Mouse (Mus musculus) right cerebral cortex, postnatal 10 days (tissue): ENCODE measurements at regions not wholly inside any gene's neighbourhood (a gene's known extent, or its start where the extent isn't known, plus 50 kb on each side); places are given as distances from the start of the nearest gene placed in this dataset.

Source experiments
- DNase-seq, 2 experiments: peaks; one replicate each; pipeline ENCODE4 v3.0.0; 2021; ENCODE audit warnings: low spot score in 2 of 2

DNA sequence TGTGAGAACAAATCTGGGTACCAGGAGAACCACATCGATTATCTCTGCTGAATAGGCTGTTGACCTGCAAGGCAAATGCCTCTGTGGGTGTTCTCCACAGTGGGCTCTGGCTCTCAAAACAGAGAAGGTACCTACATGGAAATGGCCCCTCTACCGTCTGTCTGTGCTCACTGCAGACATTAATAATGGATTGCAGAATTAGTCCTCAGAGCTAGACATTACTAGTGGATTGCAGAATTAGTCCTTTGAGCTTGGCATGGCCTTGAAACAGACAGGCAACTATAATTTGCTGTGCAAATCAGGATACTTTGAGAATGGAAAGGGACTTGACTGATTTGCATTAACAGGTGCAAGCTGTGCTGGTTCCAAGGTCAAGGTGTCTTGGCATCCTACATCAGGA, 77.3 kb upstream of the Gm26897 start:
- DNase-seq: no peak

DNA sequence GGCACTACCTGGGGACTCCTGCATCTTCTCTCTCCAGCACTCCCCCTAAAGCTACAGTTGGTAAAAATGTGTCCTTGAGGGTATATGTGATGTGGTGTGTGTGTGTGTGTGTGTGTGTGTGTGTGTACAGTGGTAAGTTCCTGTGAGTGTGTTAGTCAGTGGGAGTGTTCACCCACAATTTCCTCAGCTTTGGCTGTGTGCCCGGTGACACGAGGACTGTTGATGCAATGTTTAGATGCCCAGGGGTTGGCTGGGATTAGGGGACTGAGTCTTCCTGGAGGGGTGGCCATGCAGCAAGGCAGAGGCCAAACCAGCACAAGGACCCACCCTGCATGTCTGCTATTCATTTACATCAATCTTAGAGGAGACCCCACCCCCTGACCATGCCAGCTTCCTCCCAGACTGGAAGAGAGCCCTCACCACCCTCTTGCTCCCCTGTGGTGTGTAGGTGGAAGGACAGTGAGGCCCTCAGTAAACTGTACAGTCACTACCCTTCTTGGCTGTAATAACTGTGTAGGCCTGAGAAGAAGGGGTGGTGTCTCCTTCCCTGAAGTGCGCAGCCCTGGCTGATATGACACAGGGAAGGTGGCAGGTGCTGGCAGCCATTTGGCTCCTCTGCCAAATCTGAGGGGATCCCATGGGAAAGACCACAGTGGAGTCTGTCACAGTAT, 75.8 kb upstream of the Gm26897 start:
- DNase-seq: no peak

DNA sequence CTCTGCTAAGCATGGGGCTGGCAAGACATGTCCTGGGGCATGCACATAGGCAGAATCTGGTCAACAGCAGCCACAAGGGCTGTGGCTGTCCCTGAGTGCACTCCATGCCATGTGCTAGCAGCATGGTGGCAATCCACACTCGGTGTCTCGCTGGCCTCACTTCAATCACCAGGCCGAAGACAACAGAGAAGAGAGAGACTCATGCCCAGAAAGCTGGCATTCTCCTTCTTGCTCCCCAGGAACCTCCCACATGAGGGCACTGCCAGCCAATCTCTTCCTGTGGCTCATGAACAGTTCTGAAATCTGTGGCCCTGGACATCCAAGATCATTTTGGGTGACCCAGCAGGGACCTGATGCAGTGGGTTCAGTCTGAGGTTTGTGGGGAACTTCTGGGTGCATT, 74.5 kb upstream of the Gm26897 start:
- peak in 1 of 2 experiments; percentile 44 for DNase-seq

DNA sequence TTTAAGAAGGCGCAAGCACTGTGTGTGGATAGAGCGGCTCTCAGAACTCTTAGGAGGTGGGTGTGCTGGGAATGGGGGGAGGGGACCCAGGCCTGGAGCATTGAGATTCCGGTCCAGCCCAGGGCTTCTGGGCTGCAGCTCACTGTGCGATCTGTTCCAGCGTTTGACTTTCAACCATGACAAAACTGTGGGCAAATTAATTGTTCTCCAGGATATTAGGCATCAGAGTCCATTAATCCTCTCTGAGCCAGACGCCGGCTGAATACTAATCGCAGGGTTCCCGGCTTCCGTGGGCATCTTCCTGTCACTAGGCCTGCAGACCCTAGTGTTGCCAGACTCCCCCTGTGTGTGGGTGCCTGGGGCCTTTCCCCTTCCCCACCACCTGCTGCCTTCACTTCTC, 73.3 kb upstream of the Gm26897 start:
- peak; percentile 56 to 57 for DNase-seq

DNA sequence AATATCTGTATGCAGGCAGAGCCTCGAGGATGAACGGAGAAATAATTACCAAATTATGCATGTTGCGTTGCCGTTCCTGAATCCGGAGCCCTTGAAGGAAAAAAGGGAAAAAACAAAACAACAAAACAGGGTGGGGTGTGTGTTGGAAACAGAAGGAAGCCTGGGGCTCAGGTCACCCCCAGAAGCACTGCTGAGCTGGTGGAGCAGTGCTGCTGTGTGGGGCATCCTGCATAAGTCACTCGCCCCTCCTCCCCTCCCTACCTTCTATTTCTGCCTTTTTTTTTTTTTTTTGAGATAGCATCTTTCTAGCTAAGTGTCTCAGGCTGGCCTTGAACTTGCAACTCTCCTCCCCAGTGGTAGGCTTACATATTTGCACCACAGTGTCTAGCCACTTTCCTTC, 72.8 kb upstream of the Gm26897 start:
- DNase-seq: no peak

- peak; percentile 67 to 74 for DNase-seq
Observed at GRCm38 (mm10) chr5:111661971-111662370, 71.8 kb upstream of the Gm26897 start.

GRCm38 (mm10) chr5:111663831-111664230, 69.9 kb upstream of the Gm26897 start:
- no peak for DNase-seq

- DNase-seq: no peak
Observed at GRCm38 (mm10) chr5:111665406-111665805, 68.3 kb upstream of the Gm26897 start.

DNA sequence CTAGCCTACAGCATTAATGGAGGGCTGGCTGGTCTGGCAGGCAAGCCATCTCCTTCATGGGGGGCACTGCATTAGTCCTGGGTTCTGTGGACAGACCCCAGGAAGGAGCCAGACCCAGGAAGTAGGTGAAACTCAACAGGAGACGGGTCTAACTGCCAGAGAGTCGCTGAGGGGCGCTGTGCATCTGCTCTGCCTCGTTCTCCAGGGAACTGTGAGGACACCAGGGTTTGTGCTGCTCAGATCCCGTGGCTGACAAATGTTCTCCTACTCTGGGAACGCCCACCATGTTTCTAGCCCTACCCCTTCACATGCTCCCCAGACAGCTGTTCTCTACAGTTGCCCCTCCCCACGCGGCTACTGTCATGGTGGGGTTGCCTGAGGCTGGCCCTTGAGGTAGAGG, 67.7 kb upstream of the Gm26897 start:
- DNase-seq: peak in 1 of 2 experiments; percentile 35

GRCm38 (mm10) chr5:111667901-111668300, 65.8 kb upstream of the Gm26897 start:
- DNase-seq: no peak

- no peak for DNase-seq
Observed at GRCm38 (mm10) chr5:111669139-111669538, 64.6 kb upstream of the Gm26897 start.

DNA sequence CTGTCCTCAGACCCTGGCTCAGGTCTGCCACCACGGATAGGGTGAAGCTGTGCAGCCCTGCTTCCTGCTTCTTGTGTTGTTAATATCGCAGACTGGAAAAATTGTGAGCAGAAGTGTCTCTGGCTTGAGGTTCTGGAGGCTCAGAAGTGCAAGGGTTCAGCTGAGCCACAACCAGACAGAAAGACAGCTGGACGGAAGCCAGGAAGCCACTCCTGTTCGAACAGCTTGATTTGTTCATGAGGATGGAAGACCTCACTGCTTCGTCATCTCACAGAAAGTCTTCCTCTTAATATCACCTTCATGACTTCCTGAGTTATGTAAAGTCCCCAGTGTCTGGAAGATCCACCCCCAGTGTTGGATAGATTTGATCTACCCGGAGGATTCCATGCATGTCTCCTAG, 62.0 kb upstream of the Gm26897 start:
- DNase-seq: no peak

- no peak for DNase-seq
Observed at GRCm38 (mm10) chr5:111674976-111675672, 58.6 kb upstream of the Gm26897 start.

DNA sequence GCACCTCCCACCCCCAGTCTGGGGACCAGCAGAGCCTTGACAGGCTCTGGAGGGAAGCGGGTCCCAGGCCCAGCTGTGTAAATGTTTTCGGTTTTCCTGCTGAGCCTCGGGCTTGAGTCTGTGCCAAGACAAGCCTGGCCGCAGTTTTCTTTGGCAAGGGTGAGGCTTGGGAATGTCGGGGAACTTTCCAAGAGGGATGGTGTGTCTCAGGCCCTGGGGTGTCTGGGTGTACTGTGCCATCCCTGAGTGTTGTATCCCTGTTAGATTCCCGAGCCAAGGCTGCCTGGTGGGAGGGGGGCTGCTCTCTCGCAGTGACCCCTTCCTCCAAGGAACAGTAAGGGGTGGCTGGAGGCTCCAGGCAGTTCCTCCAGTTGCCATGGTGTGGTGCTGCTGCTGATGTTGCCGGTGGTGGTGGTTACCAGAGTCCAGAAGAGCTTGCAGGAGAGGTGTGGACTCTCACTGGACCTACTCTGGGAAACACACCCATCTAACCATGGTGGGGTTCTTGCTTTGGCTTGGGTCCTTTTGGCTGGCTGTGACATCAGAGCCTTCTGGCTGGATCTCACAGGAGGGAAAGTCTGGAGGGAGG, 58.0 kb upstream of the Gm26897 start:
- peak; percentile 78 for DNase-seq

GRCm38 (mm10) chr5:111677847-111678311, 55.8 kb upstream of the Gm26897 start:
- DNase-seq: peak; percentile 58 to 70

- no peak for DNase-seq
Observed at GRCm38 (mm10) chr5:111678496-111678895, 55.2 kb upstream of the Gm26897 start.

GRCm38 (mm10) chr5:111681362-111682028, 52.2 kb upstream of the Gm26897 start:
- DNase-seq: peak; percentile 67 to 79

DNA sequence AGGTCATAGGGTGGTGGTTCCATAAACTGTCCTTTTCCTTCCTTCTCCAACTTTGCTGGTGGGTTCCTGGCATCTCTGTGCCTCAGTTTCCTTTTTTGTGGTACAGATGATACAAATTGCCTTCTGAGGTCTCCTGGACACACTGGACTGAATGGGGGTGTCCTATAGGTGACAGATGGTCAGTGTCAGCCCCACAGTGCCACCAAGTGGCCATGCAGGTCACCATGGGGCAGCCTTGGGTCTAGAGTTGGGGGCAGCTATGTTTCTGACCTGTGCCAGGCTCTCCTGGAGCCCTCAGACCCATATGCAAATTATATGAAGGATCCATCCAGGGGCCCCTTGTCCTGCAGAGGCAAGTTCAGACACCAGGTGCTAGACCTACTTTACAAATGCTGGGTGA, 50.8 kb upstream of the Gm26897 start:
- DNase-seq: no peak
